Mouse (Mus musculus): ENCODE data around the gene Chchd3.

DNA sequence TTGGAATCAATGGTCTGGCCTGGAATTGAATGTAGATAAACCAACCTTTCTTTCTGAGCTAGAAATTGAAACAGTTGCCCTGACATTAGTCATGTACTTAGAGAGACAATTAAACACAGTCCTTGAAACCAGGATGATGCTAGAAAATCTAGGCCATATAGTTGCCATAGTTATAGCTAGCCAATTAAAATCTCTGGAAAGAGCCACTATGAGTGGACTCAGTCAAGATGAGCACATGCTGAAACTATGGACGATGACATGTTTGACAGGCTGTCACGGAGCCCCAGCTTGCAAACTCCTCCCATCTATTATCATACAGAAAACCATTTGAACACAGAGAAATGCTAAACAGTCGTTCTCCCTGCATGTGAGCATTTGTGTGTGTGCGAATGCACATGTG lies 6.4 kb upstream of the Chchd3 start:
- TF ChIP-seq CTCF (IDR thresholded peaks at IDR 0.05) (no peak), EP300 (IDR thresholded peaks at IDR 0.05) (no peak)
